Mouse (Mus musculus): ENCODE measurements around the gene Ptpn6. TPM values are rescaled to one million over a fixed set of nuclear protein-coding genes. Genes with fewer than 3 reads are reported as not detected.

The Ptpn6 gene
- polyA plus RNA-seq, 2 experiments, result 17.9 to 26.6 TPM

DNA sequence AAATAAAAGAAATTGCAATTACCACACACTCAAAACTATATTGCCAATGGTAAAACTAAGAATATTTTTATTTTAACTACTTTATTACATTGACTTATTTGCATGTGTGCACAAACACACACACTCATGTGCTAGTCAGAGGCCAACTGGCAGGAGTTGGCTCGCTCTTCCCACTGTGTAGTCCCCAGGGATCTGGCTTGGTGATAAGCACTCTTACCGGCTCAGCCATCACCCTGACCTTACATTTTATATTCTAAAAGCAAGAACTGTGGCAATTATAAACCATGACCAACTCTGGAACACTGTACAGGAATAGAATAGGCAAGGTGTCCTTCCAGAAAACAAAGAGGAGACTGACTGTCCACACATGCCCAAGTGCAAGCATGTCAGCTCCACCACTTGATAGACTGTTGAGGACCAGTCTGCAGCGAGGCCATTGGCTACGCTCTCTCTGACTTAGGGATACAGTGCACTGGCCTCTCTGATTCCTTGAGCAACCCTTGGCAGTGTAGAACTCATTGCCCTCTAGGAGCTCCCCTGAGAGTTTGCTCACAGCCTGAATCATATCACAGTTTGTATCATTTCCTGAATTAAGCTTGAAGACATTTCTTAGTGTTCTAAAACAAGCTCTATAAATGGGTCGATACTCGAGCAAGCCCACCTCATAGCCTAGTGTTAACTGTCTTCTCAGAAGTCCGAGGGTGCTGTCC lies 41.9 kb downstream of the Ptpn6 start:
- H3K4me2 ChIP-seq (ENCODE audit: low read depth), result no peak overlapping the region
- no peak overlapping the region for H3K9ac ChIP-seq (replicated peaks)
- WGBS (ENCODE audit: insufficient replicate concordance), result 77% methylated on average over 7 of the region's 7 CpGs
- H3K9me3 ChIP-seq (ENCODE audit: control insufficient read depth, low read length), result no peaks in the 10 kb centered on the region
- H3K4me3 ChIP-seq (ENCODE audit: insufficient read depth in 1 of 2, low read depth in 2 of 2, low read length in 2 of 2), result no peak overlapping the region
- peaks cover 37% of the 10 kb centered on the region for H3K36me3 ChIP-seq (replicated peaks; ENCODE audit: control insufficient read depth, insufficient read depth, low read depth)
- no peak overlapping the region for H3K27ac ChIP-seq
- H3K27me3 ChIP-seq (ENCODE audit: control insufficient read depth, insufficient read depth, low read length), result no peaks in the 10 kb centered on the region
- peaks cover 0 to 11% of the 10 kb centered on the region in 2 experiments; a peak in 2 of 4 replicates for H3K4me1 ChIP-seq (replicated peaks; ENCODE audit: control insufficient read depth in 2 of 2, insufficient read depth in 2 of 2, low read length in 1 of 2)
- ATAC-seq (ENCODE audit: insufficient read depth), result no peak
- TF ChIP-seq CTCF (IDR thresholded peaks at IDR 0.05; ENCODE audit: low read depth) (no peak), EP300 (IDR thresholded peaks at IDR 0.05; ENCODE audit: low read depth) (no peak)
- no peak for DNase-seq (ENCODE audit: low read depth in 3 of 3, low spot score in 3 of 3)

DNA sequence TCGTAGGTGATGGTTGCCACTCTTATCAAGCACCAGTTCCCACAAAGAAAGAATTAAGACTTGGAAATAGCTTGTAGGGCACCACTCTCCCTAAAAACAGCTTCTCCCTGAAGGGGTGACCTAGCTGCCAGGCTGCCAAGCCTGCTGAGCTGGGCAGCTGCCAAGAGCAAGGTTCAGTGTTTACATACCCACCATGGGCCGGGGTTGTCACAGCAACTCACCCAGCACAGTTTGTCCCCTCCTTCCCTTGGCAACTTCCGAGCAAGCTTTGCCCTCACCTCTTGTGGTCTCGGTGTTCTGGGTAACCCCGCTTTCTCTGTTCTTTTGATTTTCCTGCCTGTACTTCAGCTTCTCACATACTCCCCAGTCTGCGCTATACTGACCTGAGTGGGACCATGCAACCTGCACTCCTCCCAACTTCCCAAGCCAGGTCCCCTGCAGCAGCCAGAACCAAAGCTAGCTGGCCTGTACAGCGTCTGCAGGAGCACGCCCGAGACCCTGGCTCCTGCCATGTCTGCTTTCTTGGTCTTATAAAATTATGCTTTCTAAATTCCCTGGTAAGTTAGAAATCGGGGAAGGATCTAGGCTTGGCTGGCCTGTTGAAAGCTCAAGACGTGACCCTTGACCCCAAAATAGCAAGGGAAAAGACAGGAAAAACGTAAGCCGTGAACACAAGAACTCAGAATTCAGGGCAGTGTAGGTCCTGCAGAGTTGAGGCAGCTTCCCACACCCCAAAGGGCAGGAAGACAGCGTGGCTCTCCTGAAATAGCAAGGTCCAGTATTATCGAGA lies 44.2 kb downstream of the Ptpn6 start:
- no peak for DNase-seq (ENCODE audit: low read depth in 3 of 3, low spot score in 3 of 3)
- ATAC-seq (ENCODE audit: insufficient read depth), result no peak
- H3K4me3 ChIP-seq (ENCODE audit: insufficient read depth in 1 of 2, low read depth in 2 of 2, low read length in 2 of 2), result no peak overlapping the region
- no peaks in the 10 kb centered on the region for H3K9me3 ChIP-seq (ENCODE audit: control insufficient read depth, low read length)
- H3K36me3 ChIP-seq (replicated peaks; ENCODE audit: control insufficient read depth, insufficient read depth, low read depth), result peaks cover 17% of the 10 kb centered on the region
- no peak for TF ChIP-seq CTCF (IDR thresholded peaks at IDR 0.05; ENCODE audit: low read depth)
- TF ChIP-seq EP300 (IDR thresholded peaks at IDR 0.05; ENCODE audit: low read depth), result no peak
- H3K9ac ChIP-seq (replicated peaks), result no peak overlapping the region
- H3K4me2 ChIP-seq (ENCODE audit: low read depth), result no peak overlapping the region
- WGBS (ENCODE audit: insufficient replicate concordance), result 76% methylated on average over 15 of the region's 15 CpGs
- H3K4me1 ChIP-seq (replicated peaks; ENCODE audit: control insufficient read depth in 2 of 2, insufficient read depth in 2 of 2, low read length in 1 of 2), result peaks cover 0 to 11% of the 10 kb centered on the region in 2 experiments; a peak in 2 of 4 replicates
- H3K27ac ChIP-seq, result no peak overlapping the region
- no peaks in the 10 kb centered on the region for H3K27me3 ChIP-seq (ENCODE audit: control insufficient read depth, insufficient read depth, low read length)

DNA sequence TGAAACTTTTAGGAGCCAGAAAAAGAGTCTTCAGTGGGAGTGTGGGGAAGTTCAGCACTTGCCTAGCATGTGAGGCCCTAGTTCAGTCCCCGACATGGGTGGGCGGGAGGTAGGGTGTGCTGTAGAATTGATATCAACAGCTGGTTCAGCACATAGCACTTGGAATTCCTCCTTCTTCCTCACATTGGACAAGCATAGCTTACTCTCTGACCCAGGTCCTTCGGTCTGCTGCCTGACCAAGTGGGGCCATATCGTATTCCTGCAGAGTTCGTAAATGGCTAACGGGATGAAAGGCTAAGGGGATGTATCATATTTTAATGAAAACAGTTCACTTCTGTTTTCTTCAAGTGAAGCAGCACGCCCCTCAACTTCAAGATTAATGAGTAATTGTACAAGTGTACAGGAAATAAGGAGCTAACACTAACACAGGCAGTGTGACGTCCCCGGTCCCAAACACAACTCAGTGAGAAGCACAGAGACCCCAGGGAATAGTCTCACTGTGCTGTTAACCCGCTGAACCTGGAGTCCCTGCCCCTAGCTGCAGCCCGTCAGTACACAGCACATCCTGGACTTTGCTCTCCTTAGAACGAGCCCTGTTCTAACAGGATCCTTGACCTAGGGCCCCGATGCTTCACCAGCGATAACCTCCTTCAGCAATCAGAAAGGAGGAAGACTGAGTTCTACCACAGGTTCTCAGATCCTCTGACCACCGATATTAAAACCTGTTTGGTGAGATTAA lies 45.1 kb downstream of the Ptpn6 start:
- H3K4me1 ChIP-seq (replicated peaks; ENCODE audit: control insufficient read depth in 2 of 2, insufficient read depth in 2 of 2, low read length in 1 of 2), result peaks cover 0 to 11% of the 10 kb centered on the region in 2 experiments; a peak in 2 of 4 replicates
- no peaks in the 10 kb centered on the region for H3K9me3 ChIP-seq (ENCODE audit: control insufficient read depth, low read length)
- no peak overlapping the region for H3K27ac ChIP-seq
- no peak for ATAC-seq (ENCODE audit: insufficient read depth)
- no peak overlapping the region for H3K4me2 ChIP-seq (ENCODE audit: low read depth)
- no peak for DNase-seq (ENCODE audit: low read depth in 3 of 3, low spot score in 3 of 3)
- 78% methylated on average over 15 of the region's 15 CpGs for WGBS (ENCODE audit: insufficient replicate concordance)
- TF ChIP-seq EP300 (IDR thresholded peaks at IDR 0.05; ENCODE audit: low read depth), result no peak
- no peak for TF ChIP-seq CTCF (IDR thresholded peaks at IDR 0.05; ENCODE audit: low read depth)
- no peaks in the 10 kb centered on the region for H3K27me3 ChIP-seq (ENCODE audit: control insufficient read depth, insufficient read depth, low read length)
- H3K4me3 ChIP-seq (ENCODE audit: insufficient read depth in 1 of 2, low read depth in 2 of 2, low read length in 2 of 2), result no peak overlapping the region
- peaks cover 9% of the 10 kb centered on the region for H3K36me3 ChIP-seq (replicated peaks; ENCODE audit: control insufficient read depth, insufficient read depth, low read depth)
- H3K9ac ChIP-seq (replicated peaks), result no peak overlapping the region

DNA sequence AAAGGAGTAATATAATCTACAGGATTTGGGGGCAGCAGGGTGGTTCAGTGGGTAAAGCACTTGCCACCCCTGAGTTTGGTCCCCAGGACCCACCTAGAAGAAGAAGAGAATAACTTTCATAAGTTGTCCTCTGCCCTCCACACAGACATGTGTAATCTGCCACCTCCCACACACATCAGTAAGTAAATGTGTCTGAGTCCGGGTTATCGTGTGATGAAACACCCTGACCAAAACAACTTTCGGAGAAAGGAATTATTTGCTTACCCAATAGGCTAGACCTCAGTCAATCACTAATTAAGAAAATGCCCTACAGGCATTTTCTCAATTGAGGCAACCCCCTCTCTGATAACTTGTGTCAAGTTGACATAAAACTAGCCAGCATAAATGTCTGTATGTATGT lies 48.0 kb downstream of the Ptpn6 start:
- H3K4me3 ChIP-seq (ENCODE audit: insufficient read depth in 1 of 2, low read depth in 2 of 2, low read length in 2 of 2), result no peak overlapping the region
- peaks cover 2% of the 10 kb centered on the region; the same call in 1 of the 2 replicates for H3K36me3 ChIP-seq (replicated peaks; ENCODE audit: control insufficient read depth, insufficient read depth, low read depth)
- H3K27ac ChIP-seq, result no peak overlapping the region
- H3K4me2 ChIP-seq (ENCODE audit: low read depth), result no peak overlapping the region
- TF ChIP-seq EP300 (IDR thresholded peaks at IDR 0.05; ENCODE audit: low read depth) (no peak), CTCF (IDR thresholded peaks at IDR 0.05; ENCODE audit: low read depth) (no peak)
- H3K27me3 ChIP-seq (ENCODE audit: control insufficient read depth, insufficient read depth, low read length), result no peaks in the 10 kb centered on the region
- no peak overlapping the region for H3K9ac ChIP-seq (replicated peaks)
- H3K4me1 ChIP-seq (replicated peaks; ENCODE audit: control insufficient read depth in 2 of 2, insufficient read depth in 2 of 2, low read length in 1 of 2), result peaks cover 10 to 27% of the 10 kb centered on the region in 2 experiments
- no peak for DNase-seq (ENCODE audit: low read depth in 3 of 3, low spot score in 3 of 3)
- no peaks in the 10 kb centered on the region for H3K9me3 ChIP-seq (ENCODE audit: control insufficient read depth, low read length)
- no peak for ATAC-seq (ENCODE audit: insufficient read depth)
- WGBS (ENCODE audit: insufficient replicate concordance), result 79% methylated on average over 3 of the region's 3 CpGs

Data from liver, embryonic 14.5 days (tissue).